15 mouse cellular contexts compared by ENCODE assay signal in genomic region chr9:31371740-31372139, GRCm38 (mm10).
"Had no signal": no experiment of that assay in that cellular context is flagged by ENCODE, and none has a peak within 500 bp of the region (broad histone marks: within the 10 kb centered on the region; RNA-seq: fewer than 3 reads in every experiment).

No protein-coding gene starts in this region.

- H3K4me3 ChIP-seq: neural tube, embryonic 15.5 days; stomach, embryonic 15.5 days had no signal

- H3K27ac ChIP-seq: neural tube, embryonic 15.5 days; stomach, embryonic 15.5 days; stomach, postnatal 0 days had no signal

- H3K9ac ChIP-seq: neural tube, embryonic 15.5 days; stomach, embryonic 15.5 days had no signal

- H3K4me2 ChIP-seq: neural tube, embryonic 15.5 days; stomach, embryonic 15.5 days had no signal

- H3K9me3 ChIP-seq: neural tube, embryonic 15.5 days; stomach, embryonic 15.5 days had no signal

- H3K27me3 ChIP-seq: neural tube, embryonic 15.5 days; stomach, embryonic 15.5 days had no signal

- DNase-seq: retina, postnatal 1 day; right cerebral cortex, adult 18-20 months; right cerebral cortex, postnatal 14 days; right cerebral cortex, postnatal 25 days; right cerebral cortex, postnatal 4 days; spleen, adult 18-20 months; thymus, adult 18-20 months; thymus, adult 2 months; thymus, postnatal 14 days; thymus, postnatal 25 days; thymus, postnatal 36 days; thymus, postnatal 4 days had no signal

- H3K4me1 ChIP-seq: neural tube, embryonic 15.5 days; stomach, embryonic 15.5 days had no signal
